In the genomic region with DNA sequence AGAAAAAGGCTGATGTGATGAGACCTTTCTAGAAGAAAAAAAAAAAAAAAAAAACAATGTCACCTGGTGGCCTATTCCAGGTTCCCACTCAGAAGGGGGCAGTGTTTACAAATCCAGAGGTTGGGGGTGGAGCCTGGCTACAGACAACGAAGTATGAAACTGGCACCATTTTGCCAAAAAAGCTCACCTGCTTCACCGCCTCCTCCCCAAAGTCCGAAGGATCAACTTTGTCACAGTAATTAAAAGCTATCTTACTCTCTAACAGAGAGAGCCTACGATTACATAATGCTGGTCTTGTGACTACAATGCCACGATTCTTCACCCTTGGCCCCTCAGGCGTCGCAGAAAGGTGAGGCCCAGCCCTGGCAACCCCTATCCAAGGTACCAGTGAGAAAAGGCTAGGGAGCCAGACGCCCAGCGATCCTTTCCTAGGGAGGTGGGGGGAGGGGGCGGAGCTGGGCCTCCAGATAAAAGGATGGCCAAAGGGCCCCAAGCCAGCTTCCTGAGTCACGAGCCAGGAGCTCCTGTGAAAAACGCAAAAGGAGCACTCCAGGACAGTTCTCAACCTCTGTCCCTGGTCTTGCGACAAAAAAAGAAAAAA, we compare ENCODE assay signal across 8 mouse cellular contexts. TPM values are rescaled to one million over a fixed set of nuclear protein-coding genes. Genes with fewer than 3 reads are reported as not detected.
A peak's percentile ranks its signal among the peaks of the same experiment; 100 is the strongest.
DNase-seq lines count a peak whose midpoint lies in the region; ATAC-seq and TF ChIP-seq lines count a peak whose summit lies in the region.

No protein-coding gene starts in this region.

- H3K4me1 ChIP-seq in E14TG2a.4 (replicated peaks; ENCODE audit: low read depth, low read length): peaks cover 55% of the 10 kb centered on the region
- H3K4me1 ChIP-seq in bone marrow macrophage, adult 2 months (ENCODE audit: control insufficient read depth, insufficient read depth, low read length): peaks cover 17% of the 10 kb centered on the region
- H3K4me1 ChIP-seq in erythroblast, embryonic 14.5 days (ENCODE audit: control insufficient read depth): peaks cover 40% of the 10 kb centered on the region
- H3K4me1 ChIP-seq in heart, embryonic 15.5 days (replicated peaks): peaks cover 35% of the 10 kb centered on the region
- peaks cover 29% of the 10 kb centered on the region for H3K4me1 ChIP-seq in lung, embryonic 15.5 days

- peak; percentile 29; the same call in 1 of the 2 replicates for ATAC-seq in heart, embryonic 15.5 days (replicated peaks; ENCODE audit: insufficient number of reproducible peaks, insufficient read depth, low FRiP score, low read depth)
- peak; percentile 36; the same call in 1 of the 2 replicates for ATAC-seq in lung, embryonic 15.5 days (ENCODE audit: borderline replicate concordance, extremely low read depth, low FRiP score, low TSS enrichment)

- no peaks in the 10 kb centered on the region for H3K27me3 ChIP-seq in E14TG2a.4 (ENCODE audit: insufficient read depth, low read length)
- peaks cover under 1% of the 10 kb centered on the region; the same call in 1 of the 2 replicates for H3K27me3 ChIP-seq in erythroblast, embryonic 14.5 days (ENCODE audit: control insufficient read depth)
- H3K27me3 ChIP-seq in heart, embryonic 15.5 days: no peaks in the 10 kb centered on the region
- no peaks in the 10 kb centered on the region for H3K27me3 ChIP-seq in lung, embryonic 15.5 days

- peaks cover 48% of the 10 kb centered on the region for H3K36me3 ChIP-seq in E14TG2a.4 (ENCODE audit: insufficient read depth, low read length)
- H3K36me3 ChIP-seq in erythroblast, embryonic 14.5 days (ENCODE audit: control insufficient read depth): peaks cover 39% of the 10 kb centered on the region
- H3K36me3 ChIP-seq in heart, embryonic 15.5 days: peaks cover 24% of the 10 kb centered on the region
- H3K36me3 ChIP-seq in lung, embryonic 15.5 days: peaks cover 26% of the 10 kb centered on the region

- peak overlapping the region; percentile 78 for H3K27ac ChIP-seq in bone marrow macrophage, adult 2 months (ENCODE audit: insufficient read depth, low read depth, low read length)
- peak overlapping the region; percentile 94 for H3K27ac ChIP-seq in heart, embryonic 15.5 days
- H3K27ac ChIP-seq in lung, embryonic 15.5 days: peak overlapping the region; percentile 94

- H3K4me3 ChIP-seq in E14TG2a.4 (replicated peaks; ENCODE audit: low read length): peak overlapping the region; percentile 100
- peak overlapping the region; percentile 87 for H3K4me3 ChIP-seq in bone marrow macrophage, adult 2 months (ENCODE audit: insufficient read depth, low read length)
- peak overlapping the region; percentile 93 for H3K4me3 ChIP-seq in erythroblast, embryonic 14.5 days (replicated peaks)
- H3K4me3 ChIP-seq in heart, embryonic 15.5 days: peak overlapping the region; percentile 91
- peak overlapping the region; percentile 87 for H3K4me3 ChIP-seq in lung, embryonic 15.5 days

- peak overlapping the region; percentile 97 for H3K9ac ChIP-seq in heart, embryonic 15.5 days
- H3K9ac ChIP-seq in lung, embryonic 15.5 days: peak overlapping the region; percentile 90

- no peak for TF ChIP-seq POLR2A in bone marrow macrophage, adult 2 months (IDR thresholded peaks at IDR 0.05; ENCODE audit: borderline replicate concordance, low read depth, low read length)

- no peaks in the 10 kb centered on the region for H3K9me3 ChIP-seq in E14TG2a.4 (ENCODE audit: low read length)
- no peaks in the 10 kb centered on the region for H3K9me3 ChIP-seq in erythroblast, embryonic 14.5 days (ENCODE audit: control insufficient read depth, low read length)
- H3K9me3 ChIP-seq in heart, embryonic 15.5 days (replicated peaks): no peaks in the 10 kb centered on the region
- H3K9me3 ChIP-seq in lung, embryonic 15.5 days: no peaks in the 10 kb centered on the region

- TF ChIP-seq CTCF in E14TG2a.4 (conservative IDR thresholded peaks at IDR 0.05; ENCODE audit: low read length): 0 out of 2 replicates have a peak, but pooled peaks have one; percentile 6
- TF ChIP-seq CTCF in bone marrow macrophage, adult 2 months (IDR thresholded peaks at IDR 0.05; ENCODE audit: low read depth, low read length): no peak

- DNase-seq in kidney, postnatal 10 days: peak; percentile 85
- peak; percentile 65 for DNase-seq in ovary, adult 18-20 months (ENCODE audit: low spot score)
- peak; percentile 69 for DNase-seq in thymus, postnatal 4 days

- peak overlapping the region; percentile 71 for H3K4me2 ChIP-seq in heart, embryonic 15.5 days
- peak overlapping the region; percentile 69 for H3K4me2 ChIP-seq in lung, embryonic 15.5 days

- WGBS in heart, embryonic 15.5 days: 4% methylated on average over 13 of the region's 13 CpGs
- 3% methylated on average over 13 of the region's 13 CpGs for WGBS in lung, embryonic 15.5 days

RNA-seq across cellular contexts. Expression of a gene that starts 1.1 kb away (rescaled TPM):
- 62.6 and 64.9 TPM in 2 replicates for polyA plus RNA-seq in bone marrow macrophage, adult 2 months (2012; ENCODE audit: insufficient read depth, insufficient read length, missing spikeins)
- polyA plus RNA-seq in erythroblast, embryonic 14.5 days (2012): 3.0 and 3.3 TPM in 2 replicates
- polyA plus RNA-seq in heart, embryonic 15.5 days (2015; fragmentation: Nextera tagmentation; extraction: Ambion mirVana): 23.1 and 24.9 TPM in 2 replicates
- polyA plus RNA-seq in lung, embryonic 15.5 days (2015; fragmentation: Nextera tagmentation; extraction: Ambion mirVana): 26.1 and 27.6 TPM in 2 replicates

Comparison
In these comparisons a context has a peak if more than half of its experiments do, and no peak if none do; other contexts are left out.
1. Peak in every context shown above with its lines: DNase-seq, ATAC-seq, H3K4me3 ChIP-seq and H3K27ac ChIP-seq.